Mouse (Mus musculus) thymus, adult 2 months (tissue): Measurements from ENCODE around the gene Gm10570.

Source experiments
- CTCF ChIP-seq: fragments of 200-500 bp; IDR thresholded peaks from 2 replicates; pipeline ENCODE4 v1.5.1; 2012; ENCODE audit warnings: mild to moderate bottlenecking, control low read depth, low read length, moderate library complexity, borderline replicate concordance; ENCODE audit not compliant: control insufficient read depth, poor library complexity, insufficient read depth; ENCODE audit errors: extremely low read depth
- POLR2A ChIP-seq: fragments of 200-500 bp; IDR thresholded peaks from 2 replicates; pipeline ENCODE4 v1.6.1; 2012; ENCODE audit warnings: mild to moderate bottlenecking, low read length, control low read depth, moderate library complexity; ENCODE audit not compliant: control insufficient read depth, poor library complexity, insufficient read depth; ENCODE audit errors: extremely low read depth

GRCm38 (mm10) chr4:130315771-130316527 lies 7.5 kb upstream of the Gm10570 start:
- TF ChIP-seq CTCF (no peak), POLR2A (no peak)
